Mouse (Mus musculus): ENCODE measurements around the gene Enthd1. TPM values are rescaled to one million over a fixed set of nuclear protein-coding genes. Genes with fewer than 3 reads are reported as not detected.

The Enthd1 gene
- polyA plus RNA-seq, 1 experiment from 2014 or later, result not detected

DNA sequence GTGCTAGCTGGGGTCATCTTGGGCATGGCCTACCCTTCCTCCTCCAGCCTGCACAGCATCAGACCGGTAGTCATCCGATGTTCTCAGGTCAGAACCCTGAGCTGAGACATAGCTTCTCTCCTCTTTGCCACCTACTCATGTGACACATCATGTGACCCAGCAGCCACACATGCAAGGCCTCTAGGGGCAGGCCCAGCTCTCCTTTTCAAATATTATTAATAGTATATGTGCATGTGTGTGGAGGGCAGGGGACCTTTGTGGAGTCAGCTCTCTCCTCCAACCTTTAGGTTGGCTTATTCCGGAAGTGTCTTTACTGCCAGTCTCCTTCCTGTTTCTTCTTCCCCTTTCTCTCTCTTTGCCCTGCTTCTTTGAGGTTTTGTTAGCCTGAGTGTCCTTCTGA, 107.0 kb downstream of the Enthd1 start:
- Histone ChIP-seq H3K4me2 (replicated peaks) (no peak overlapping the region), H3K36me3 (no peaks in the 10 kb centered on the region), H3K9me3 (no peaks in the 10 kb centered on the region), H3K4me3 (no peak overlapping the region), H3K9ac (replicated peaks) (no peak overlapping the region), H3K27me3 (peaks cover 10% of the 10 kb centered on the region), H3K4me1 (peaks cover 16% of the 10 kb centered on the region), H3K27ac (replicated peaks) (no peak overlapping the region)
- WGBS, result 91% methylated on average over 3 of the region's 3 CpGs
- ATAC-seq (ENCODE audit: low FRiP score, low read depth), result no peak

DNA sequence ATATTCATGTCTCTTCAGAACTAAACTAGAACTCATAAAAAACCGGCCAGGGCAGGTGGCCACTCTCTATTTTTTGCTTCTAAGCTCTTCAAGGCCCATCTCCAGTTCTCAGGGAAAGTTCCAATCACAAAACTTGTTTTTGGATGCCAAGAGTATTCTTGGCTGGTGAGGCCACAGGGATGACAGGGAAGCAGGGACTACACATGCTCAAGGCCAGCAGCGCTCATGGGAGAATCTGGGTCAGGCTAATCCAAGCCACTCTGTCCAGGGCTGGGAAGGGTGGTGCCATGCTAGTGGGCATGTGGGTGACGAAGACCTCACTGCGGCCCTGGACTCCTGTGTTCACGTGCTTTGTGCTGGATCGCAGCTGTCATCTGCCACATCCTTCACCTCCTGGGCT, 110.5 kb downstream of the Enthd1 start:
- no peak overlapping the region for H3K9ac ChIP-seq (replicated peaks)
- H3K27me3 ChIP-seq, result no peaks in the 10 kb centered on the region
- no peaks in the 10 kb centered on the region for H3K36me3 ChIP-seq
- no peaks in the 10 kb centered on the region for H3K9me3 ChIP-seq
- H3K4me3 ChIP-seq, result no peak overlapping the region
- H3K4me1 ChIP-seq, result peaks cover 3% of the 10 kb centered on the region; the same call in 1 of the 2 replicates
- no peak overlapping the region for H3K4me2 ChIP-seq (replicated peaks)
- 81% methylated on average over 6 of the region's 6 CpGs for WGBS
- no peak for ATAC-seq (ENCODE audit: low FRiP score, low read depth)
- no peak overlapping the region for H3K27ac ChIP-seq (replicated peaks)

DNA sequence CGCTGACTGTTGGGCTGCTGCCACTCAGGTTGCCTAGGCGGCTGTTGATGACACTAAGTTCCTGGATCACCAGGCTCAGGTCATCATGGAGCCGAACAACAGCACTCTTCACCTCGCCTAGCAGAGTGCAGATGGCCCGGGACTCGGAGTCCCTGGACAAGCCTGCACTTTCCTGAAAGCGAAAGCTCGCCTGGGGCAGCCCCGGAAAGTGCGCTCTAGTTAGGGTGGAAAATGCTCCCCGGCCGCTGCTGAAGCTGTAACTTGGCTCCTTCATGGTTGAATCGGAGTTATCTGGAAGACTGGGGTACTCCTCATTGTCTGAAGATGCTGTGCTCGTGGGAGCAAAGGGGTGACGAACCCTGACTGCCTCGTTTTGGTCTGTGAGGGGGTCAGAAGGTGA, 112.5 kb downstream of the Enthd1 start:
- Histone ChIP-seq H3K36me3 (no peaks in the 10 kb centered on the region), H3K4me3 (no peak overlapping the region), H3K9ac (replicated peaks) (no peak overlapping the region), H3K4me2 (replicated peaks) (no peak overlapping the region), H3K9me3 (no peaks in the 10 kb centered on the region), H3K4me1 (peaks cover 3% of the 10 kb centered on the region; the same call in 1 of the 2 replicates), H3K27ac (replicated peaks) (no peak overlapping the region), H3K27me3 (no peaks in the 10 kb centered on the region)
- WGBS, result 45% methylated on average over 16 of the region's 16 CpGs
- no peak for ATAC-seq (ENCODE audit: low FRiP score, low read depth)

DNA sequence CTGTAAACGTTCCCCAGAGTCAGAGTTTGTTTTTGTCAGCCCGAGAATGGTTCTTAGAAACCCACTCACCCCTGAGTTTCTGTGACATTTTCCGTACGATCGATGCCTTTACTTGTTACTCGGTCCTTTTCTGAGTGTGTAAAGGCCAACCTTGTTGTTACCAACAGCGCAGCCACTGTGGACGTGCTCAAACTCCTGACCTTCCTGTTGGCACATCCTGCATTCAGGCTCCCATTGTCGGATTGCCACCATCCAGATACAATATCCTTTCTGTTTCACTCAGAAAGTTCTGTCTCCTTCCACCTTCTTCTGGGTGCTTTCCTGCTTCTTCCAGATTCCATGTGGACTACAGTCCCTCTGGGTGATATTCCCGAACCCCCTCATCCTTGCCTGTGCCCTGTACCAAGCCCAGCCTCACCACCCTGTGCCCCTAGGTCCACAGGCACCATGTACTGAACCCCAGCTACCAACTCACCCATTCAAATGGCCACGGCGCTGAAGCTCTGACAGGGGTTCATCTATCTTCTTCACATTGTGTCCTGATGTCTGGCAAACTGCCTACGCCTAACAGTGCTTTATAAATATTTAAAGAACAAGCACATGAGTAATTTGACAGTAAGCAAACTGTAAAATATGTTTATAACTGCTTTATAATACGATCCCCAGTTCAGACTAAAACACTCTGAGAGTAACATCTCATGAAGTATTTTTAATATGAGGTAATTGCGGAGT, 118.8 kb downstream of the Enthd1 start:
- 84% methylated on average over 15 of the region's 15 CpGs for WGBS
- Histone ChIP-seq H3K27ac (replicated peaks) (no peak overlapping the region), H3K36me3 (no peaks in the 10 kb centered on the region), H3K4me3 (no peak overlapping the region), H3K4me2 (replicated peaks) (no peak overlapping the region), H3K27me3 (no peaks in the 10 kb centered on the region), H3K9me3 (no peaks in the 10 kb centered on the region), H3K9ac (replicated peaks) (no peak overlapping the region), H3K4me1 (no peaks in the 10 kb centered on the region)
- ATAC-seq (ENCODE audit: low FRiP score, low read depth), result no peak

DNA sequence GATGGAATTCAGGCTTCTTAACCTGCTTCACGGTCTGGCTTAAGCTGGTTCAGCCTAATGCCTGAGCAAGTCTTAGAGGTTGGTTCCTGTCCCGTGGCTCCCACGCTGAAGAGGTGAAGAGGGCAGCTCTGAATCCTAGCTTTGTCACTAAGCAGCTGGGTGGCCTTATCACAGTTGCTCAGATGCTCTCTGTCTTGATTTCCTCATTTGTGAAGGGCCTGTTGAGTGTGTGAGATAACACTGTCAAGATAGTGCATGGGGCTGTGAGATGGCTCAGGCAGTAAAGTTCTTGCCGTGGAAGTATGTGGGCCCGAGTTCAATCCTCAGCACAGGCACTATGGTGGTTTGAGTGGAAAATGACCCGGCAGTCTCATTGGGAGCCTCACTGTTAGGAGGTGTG, 124.8 kb downstream of the Enthd1 start:
- Histone ChIP-seq H3K4me2 (replicated peaks) (no peak overlapping the region), H3K27me3 (no peaks in the 10 kb centered on the region), H3K27ac (replicated peaks) (no peak overlapping the region), H3K36me3 (no peaks in the 10 kb centered on the region), H3K9me3 (no peaks in the 10 kb centered on the region), H3K9ac (replicated peaks) (no peak overlapping the region), H3K4me1 (peaks cover 14% of the 10 kb centered on the region), H3K4me3 (no peak overlapping the region)
- WGBS, result 85% methylated on average over 6 of the region's 6 CpGs
- ATAC-seq (ENCODE audit: low FRiP score, low read depth), result no peak

DNA sequence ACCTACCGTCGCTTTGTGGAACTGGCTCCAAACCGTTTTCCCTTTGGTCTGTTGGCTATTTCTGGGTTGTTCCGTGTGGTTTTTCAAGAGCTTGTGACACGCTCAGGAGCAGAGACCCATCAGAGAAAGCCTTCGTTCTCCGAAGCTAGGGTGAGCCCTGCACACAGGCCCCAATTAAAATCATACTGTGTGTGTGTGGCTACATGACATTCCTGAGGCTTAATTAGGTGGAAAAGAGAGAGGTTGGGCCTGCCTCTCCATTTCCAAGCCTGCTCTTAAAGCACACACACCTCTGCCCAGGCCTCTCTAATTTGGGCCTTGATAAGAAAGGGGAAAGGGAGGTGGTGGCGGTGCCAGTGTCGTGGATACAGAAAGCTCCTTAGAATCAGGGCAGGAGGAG, 126.5 kb downstream of the Enthd1 start:
- 77% methylated on average over 9 of the region's 9 CpGs for WGBS

DNA sequence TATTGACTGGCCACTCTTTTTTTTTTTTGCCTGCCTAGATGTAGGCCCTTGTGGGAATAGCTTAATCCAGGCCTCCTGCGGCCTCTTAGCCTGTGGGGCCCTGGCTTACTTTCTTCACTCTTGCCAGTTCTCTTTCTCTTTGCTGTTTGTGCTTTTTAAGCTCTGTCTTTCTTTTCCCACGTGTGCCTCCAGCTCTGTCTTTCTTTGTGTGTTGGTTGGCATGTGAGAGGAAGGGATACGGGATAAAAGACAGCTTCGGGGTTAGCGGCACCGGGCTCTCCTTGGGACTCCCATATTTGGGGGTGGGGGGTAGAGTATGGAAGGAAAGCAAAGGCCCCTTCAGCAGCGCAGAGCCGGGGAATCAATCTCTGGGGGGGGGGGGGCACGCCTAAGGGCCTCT, 127.0 kb downstream of the Enthd1 start:
- no peak overlapping the region for H3K9ac ChIP-seq (replicated peaks)

More for the DNA sequence above, 126.5 kb downstream of the Enthd1 start:
- H3K9me3 ChIP-seq, result no peaks in the 10 kb centered on the region
- H3K4me2 ChIP-seq (replicated peaks), result no peak overlapping the region
- no peak for ATAC-seq (ENCODE audit: low FRiP score, low read depth)
- peaks cover 14% of the 10 kb centered on the region for H3K4me1 ChIP-seq
- H3K9ac ChIP-seq (replicated peaks), result no peak overlapping the region
- H3K36me3 ChIP-seq, result no peaks in the 10 kb centered on the region
- no peak overlapping the region for H3K4me3 ChIP-seq
- no peaks in the 10 kb centered on the region for H3K27me3 ChIP-seq
- no peak overlapping the region for H3K27ac ChIP-seq (replicated peaks)

DNA sequence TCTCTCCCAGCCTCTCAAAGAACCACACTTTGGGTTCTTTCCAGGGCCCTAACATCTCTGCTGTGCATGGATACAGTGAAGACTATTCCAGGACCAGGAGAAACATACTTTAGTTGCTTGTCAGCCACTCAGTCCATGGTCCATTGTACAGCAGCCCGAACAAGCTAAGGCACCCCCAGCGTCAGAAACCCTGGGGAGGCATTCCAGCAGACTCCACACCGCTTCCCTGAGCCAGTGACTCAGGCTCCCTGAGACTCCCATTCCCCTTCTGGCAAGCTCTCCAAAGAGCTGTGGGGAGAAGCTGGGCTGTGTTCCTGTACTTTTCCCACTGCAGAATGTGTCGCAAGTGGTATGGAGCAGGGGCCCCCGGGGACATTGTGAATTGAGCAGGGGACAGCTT, 128.0 kb downstream of the Enthd1 start:
- Histone ChIP-seq H3K4me3 (no peak overlapping the region), H3K9me3 (no peaks in the 10 kb centered on the region), H3K9ac (replicated peaks) (no peak overlapping the region), H3K4me1 (peaks cover 14% of the 10 kb centered on the region), H3K27me3 (no peaks in the 10 kb centered on the region), H3K4me2 (replicated peaks) (no peak overlapping the region), H3K36me3 (no peaks in the 10 kb centered on the region), H3K27ac (replicated peaks) (no peak overlapping the region)
- ATAC-seq (ENCODE audit: low FRiP score, low read depth), result no peak
- WGBS, result 87% methylated on average over 5 of the region's 5 CpGs

More for the DNA sequence above, 127.0 kb downstream of the Enthd1 start:
- ATAC-seq (ENCODE audit: low FRiP score, low read depth), result no peak
- Histone ChIP-seq H3K4me2 (replicated peaks) (no peak overlapping the region), H3K27ac (replicated peaks) (no peak overlapping the region), H3K36me3 (no peaks in the 10 kb centered on the region), H3K9me3 (no peaks in the 10 kb centered on the region), H3K27me3 (no peaks in the 10 kb centered on the region), H3K4me3 (no peak overlapping the region), H3K4me1 (peaks cover 14% of the 10 kb centered on the region)
- 51% methylated on average over 9 of the region's 9 CpGs for WGBS

DNA sequence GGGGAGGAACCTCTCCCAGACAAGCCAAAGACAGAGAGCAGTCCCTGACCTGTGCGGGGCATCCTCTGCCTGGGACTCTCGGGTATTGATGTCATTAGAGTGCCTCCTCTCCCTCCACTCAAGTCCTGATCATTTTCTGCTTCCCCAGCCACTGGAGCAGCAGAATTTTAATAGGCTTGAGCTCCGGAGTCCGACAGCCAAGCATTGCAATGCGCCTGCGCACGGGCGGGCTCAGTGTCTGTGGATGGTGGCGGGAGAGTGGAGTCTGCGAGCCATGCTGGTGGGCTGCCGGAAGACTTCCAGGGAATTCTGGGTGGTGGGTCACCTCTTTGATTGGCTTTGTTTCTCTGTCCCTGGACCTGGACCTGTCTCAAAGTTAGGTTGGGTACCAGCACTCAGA, 134.6 kb downstream of the Enthd1 start:
- WGBS, result 78% methylated on average over 11 of the region's 11 CpGs
- no peak overlapping the region for H3K27ac ChIP-seq (replicated peaks)
- ATAC-seq (ENCODE audit: low FRiP score, low read depth), result no peak
- H3K27me3 ChIP-seq, result no peaks in the 10 kb centered on the region
- H3K4me2 ChIP-seq (replicated peaks), result no peak overlapping the region
- H3K9ac ChIP-seq (replicated peaks), result no peak overlapping the region
- H3K4me3 ChIP-seq, result no peak overlapping the region
- H3K9me3 ChIP-seq, result no peaks in the 10 kb centered on the region
- H3K4me1 ChIP-seq, result no peaks in the 10 kb centered on the region
- H3K36me3 ChIP-seq, result no peaks in the 10 kb centered on the region

DNA sequence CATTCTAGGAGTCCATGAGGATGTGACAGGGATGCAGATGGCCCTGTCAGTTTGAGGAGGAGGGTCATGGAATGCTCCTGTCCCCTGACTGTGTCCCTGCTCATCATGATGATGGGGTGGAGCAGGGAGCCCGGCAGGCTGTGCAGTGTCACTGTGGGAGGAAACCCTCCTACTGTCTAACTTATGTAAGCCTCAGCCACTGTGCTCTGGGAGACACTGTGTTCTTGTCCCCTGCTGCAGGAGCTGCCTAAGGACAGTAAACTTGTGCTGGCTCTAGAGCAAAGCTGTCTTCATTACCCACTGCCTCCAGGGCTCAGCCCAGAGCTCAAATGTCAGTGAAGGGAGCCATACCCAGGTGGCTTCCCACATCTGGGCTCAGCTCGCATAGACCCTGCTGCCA, 146.8 kb downstream of the Enthd1 start:
- no peak overlapping the region for H3K9ac ChIP-seq (replicated peaks)
- ATAC-seq (ENCODE audit: low FRiP score, low read depth), result no peak
- no peaks in the 10 kb centered on the region for H3K36me3 ChIP-seq
- no peak overlapping the region for H3K27ac ChIP-seq (replicated peaks)
- no peaks in the 10 kb centered on the region for H3K27me3 ChIP-seq
- WGBS, result 78% methylated on average over 2 of the region's 2 CpGs
- no peak overlapping the region for H3K4me3 ChIP-seq
- H3K4me2 ChIP-seq (replicated peaks), result no peak overlapping the region
- H3K9me3 ChIP-seq, result no peaks in the 10 kb centered on the region
- H3K4me1 ChIP-seq, result no peaks in the 10 kb centered on the region

DNA sequence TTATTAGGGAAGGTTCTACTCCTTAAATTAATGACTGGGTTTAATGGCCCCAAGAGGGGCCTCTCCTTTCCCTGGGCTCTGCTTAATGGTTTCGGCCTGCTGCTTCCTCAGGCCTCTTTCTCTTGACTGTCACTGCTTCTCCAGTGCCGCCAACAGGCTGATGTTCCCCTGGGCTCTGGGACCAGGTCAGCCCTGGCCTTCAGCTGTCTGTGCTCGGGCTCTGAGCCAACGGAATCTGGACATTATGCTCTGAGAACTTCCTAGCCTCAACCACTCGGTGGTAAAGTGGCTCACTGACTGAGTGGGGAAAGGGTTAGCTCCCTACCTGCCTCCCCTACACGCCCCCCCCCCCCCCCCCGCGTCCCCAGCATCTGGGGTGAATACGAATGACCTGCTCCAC, 147.9 kb downstream of the Enthd1 start:
- H3K9ac ChIP-seq (replicated peaks), result no peak overlapping the region
- H3K27ac ChIP-seq (replicated peaks), result no peak overlapping the region
- H3K36me3 ChIP-seq, result no peaks in the 10 kb centered on the region
- 74% methylated on average over 8 of the region's 9 CpGs for WGBS
- H3K4me1 ChIP-seq, result no peaks in the 10 kb centered on the region
- ATAC-seq (ENCODE audit: low FRiP score, low read depth), result no peak
- no peak overlapping the region for H3K4me2 ChIP-seq (replicated peaks)
- H3K9me3 ChIP-seq, result no peaks in the 10 kb centered on the region
- H3K4me3 ChIP-seq, result no peak overlapping the region
- no peaks in the 10 kb centered on the region for H3K27me3 ChIP-seq

DNA sequence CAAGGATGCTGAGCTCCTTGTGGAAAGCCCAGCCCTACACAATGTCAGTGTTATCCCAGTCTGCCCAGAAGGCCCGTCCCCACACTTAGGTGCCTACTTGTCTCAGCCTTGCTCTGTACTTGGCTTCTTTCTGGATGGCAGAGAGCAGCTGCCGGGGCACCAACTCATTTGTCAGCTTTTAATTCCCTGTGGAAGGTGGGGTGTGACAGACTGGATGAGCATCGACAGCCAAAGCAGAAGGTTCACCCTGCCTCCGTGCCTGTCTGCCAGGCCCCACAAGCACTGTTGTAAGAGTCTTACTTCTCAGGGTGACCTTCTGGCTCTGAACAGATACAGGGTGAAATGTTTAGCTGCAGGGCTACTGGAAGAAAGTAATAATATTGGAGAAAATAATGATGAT, 149.8 kb downstream of the Enthd1 start:
- no peak overlapping the region for H3K4me3 ChIP-seq
- H3K9ac ChIP-seq (replicated peaks), result no peak overlapping the region
- no peak overlapping the region for H3K27ac ChIP-seq (replicated peaks)
- H3K4me2 ChIP-seq (replicated peaks), result no peak overlapping the region
- H3K36me3 ChIP-seq, result no peaks in the 10 kb centered on the region
- ATAC-seq (ENCODE audit: low FRiP score, low read depth), result no peak
- 80% methylated on average over 4 of the region's 4 CpGs for WGBS
- no peaks in the 10 kb centered on the region for H3K9me3 ChIP-seq
- H3K4me1 ChIP-seq, result no peaks in the 10 kb centered on the region
- H3K27me3 ChIP-seq, result no peaks in the 10 kb centered on the region

Data from midbrain, embryonic 12.5 days (tissue).